Comparison of ENCODE assay signal across 8 mouse cellular contexts in the genomic region with DNA sequence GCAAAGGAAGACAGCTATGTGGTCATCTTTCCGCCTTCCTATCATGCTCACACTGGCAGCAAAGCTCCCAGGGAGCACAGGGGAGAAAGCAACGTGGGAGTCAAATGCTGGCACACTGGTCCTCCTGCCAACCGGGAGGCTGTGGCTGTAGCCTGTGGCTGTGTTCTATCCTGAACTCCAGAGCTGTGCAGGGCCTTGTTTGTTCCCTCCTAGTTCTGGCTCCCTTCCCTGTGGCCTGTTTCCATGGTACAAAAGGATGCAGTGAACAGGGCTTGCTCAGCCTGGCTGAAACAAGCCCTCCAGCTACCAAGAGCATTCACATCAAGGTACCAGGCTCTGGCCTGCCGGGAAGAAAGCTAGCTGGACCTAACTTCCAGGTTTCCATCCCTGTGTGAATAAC. TPM values are rescaled to one million over a fixed set of nuclear protein-coding genes. Genes with fewer than 3 reads are reported as not detected.
A peak's percentile ranks its signal among the peaks of the same experiment; 100 is the strongest.
DNase-seq lines count a peak whose midpoint lies in the region; ATAC-seq and TF ChIP-seq lines count a peak whose summit lies in the region.
"Had no signal": no experiment of that assay in that cellular context is flagged by ENCODE, and none has a peak within 500 bp of the region (broad histone marks: within the 10 kb centered on the region; RNA-seq: fewer than 3 reads in every experiment).

No protein-coding gene starts in this region.

- H3K27me3 ChIP-seq in stomach, embryonic 16.5 days (ENCODE audit: control insufficient read depth, insufficient read depth, low read length), result no peaks in the 10 kb centered on the region
- H3K27me3 ChIP-seq in stomach, postnatal 0 days (ENCODE audit: control insufficient read depth, insufficient read depth, low read length), result no peaks in the 10 kb centered on the region
- no peaks in the 10 kb centered on the region for H3K27me3 ChIP-seq in forebrain, postnatal 0 days (ENCODE audit: insufficient read depth, low read length)
- H3K27me3 ChIP-seq in heart, embryonic 11.5 days (ENCODE audit: control insufficient read depth, insufficient read depth, low read length), result no peaks in the 10 kb centered on the region

- no peak for DNase-seq in stomach, postnatal 0 days (ENCODE audit: low spot score)
- peak; percentile 72 for DNase-seq in forebrain, postnatal 0 days
- peak; percentile 50 to 82 for DNase-seq in left cerebral cortex, adult 8-10 months (ENCODE audit: low spot score in 2 of 2)
- no peak for DNase-seq in thymus, postnatal 14 days
- DNase-seq in heart, postnatal 4 days, result no peak

- H3K4me3 ChIP-seq in stomach, embryonic 16.5 days (replicated peaks; ENCODE audit: low read length), result no peak overlapping the region
- no peak overlapping the region for H3K4me3 ChIP-seq in stomach, postnatal 0 days (ENCODE audit: low read depth, low read length)
- no peak overlapping the region for H3K4me3 ChIP-seq in forebrain, postnatal 0 days (ENCODE audit: low read depth, low read length)
- H3K4me3 ChIP-seq in heart, embryonic 11.5 days (ENCODE audit: low read depth, low read length), result no peak overlapping the region
- H3K4me3 ChIP-seq: myocyte had no signal

- no peaks in the 10 kb centered on the region for H3K4me1 ChIP-seq in stomach, embryonic 16.5 days (ENCODE audit: control insufficient read depth, insufficient read depth, low read length)
- no peaks in the 10 kb centered on the region for H3K4me1 ChIP-seq in stomach, postnatal 0 days (replicated peaks; ENCODE audit: control insufficient read depth, insufficient read depth)
- no peaks in the 10 kb centered on the region for H3K4me1 ChIP-seq in forebrain, postnatal 0 days (ENCODE audit: insufficient read depth)
- no peaks in the 10 kb centered on the region for H3K4me1 ChIP-seq in heart, embryonic 11.5 days (ENCODE audit: control insufficient read depth, insufficient read depth, low read length)

- no peak overlapping the region for H3K27ac ChIP-seq in stomach, embryonic 16.5 days (ENCODE audit: low read length)
- H3K27ac ChIP-seq in stomach, postnatal 0 days (replicated peaks), result no peak overlapping the region
- peak overlapping the region; percentile 57 for H3K27ac ChIP-seq in forebrain, postnatal 0 days (ENCODE audit: low read depth, low read length)
- no peak overlapping the region for H3K27ac ChIP-seq in heart, embryonic 11.5 days (ENCODE audit: low read depth, low read length)

- TF ChIP-seq CTCF in stomach, postnatal 0 days (IDR thresholded peaks at IDR 0.05; ENCODE audit: low read depth), result no peak
- TF ChIP-seq CTCF in forebrain, postnatal 0 days (IDR thresholded peaks at IDR 0.05; ENCODE audit: low read depth), result no peak

- ATAC-seq in stomach, embryonic 16.5 days (ENCODE audit: insufficient read depth, low FRiP score), result no peak
- ATAC-seq in stomach, postnatal 0 days (ENCODE audit: low FRiP score, low TSS enrichment), result no peak
- ATAC-seq in forebrain, postnatal 0 days, result peak; percentile 93
- ATAC-seq in heart, embryonic 11.5 days (replicated peaks; ENCODE audit: insufficient number of reproducible peaks, low FRiP score, low TSS enrichment), result no peak

- H3K36me3 ChIP-seq in stomach, embryonic 16.5 days (ENCODE audit: control insufficient read depth, insufficient read depth, low read length), result 0 out of 2 replicates have a peak, but pooled peaks cover 4% of the 10 kb centered on the region
- H3K36me3 ChIP-seq in stomach, postnatal 0 days (ENCODE audit: control insufficient read depth, insufficient read depth, low read length), result peaks cover 14% of the 10 kb centered on the region; the same call in 1 of the 2 replicates
- peaks cover 14% of the 10 kb centered on the region for H3K36me3 ChIP-seq in forebrain, postnatal 0 days (ENCODE audit: insufficient read depth)
- peaks cover 2% of the 10 kb centered on the region; the same call in 1 of the 2 replicates for H3K36me3 ChIP-seq in heart, embryonic 11.5 days (ENCODE audit: control insufficient read depth, insufficient read depth, low read length)

- TF ChIP-seq EP300 in stomach, postnatal 0 days (optimal IDR thresholded peaks at IDR 0.05), result no peak

- 82% methylated on average over 4 of the region's 4 CpGs for WGBS in stomach, embryonic 16.5 days
- 73% methylated on average over 4 of the region's 4 CpGs for WGBS in stomach, postnatal 0 days
- 46% methylated on average over 4 of the region's 4 CpGs for WGBS in forebrain, postnatal 0 days
- WGBS in heart, embryonic 11.5 days (ENCODE audit: insufficient replicate concordance), result 81% methylated on average over 4 of the region's 4 CpGs

- peak overlapping the region; percentile 11; the same call in 1 of the 2 replicates for H3K9ac ChIP-seq in stomach, embryonic 16.5 days (ENCODE audit: low read length)
- H3K9ac ChIP-seq in stomach, postnatal 0 days (ENCODE audit: low read length), result no peak overlapping the region
- H3K9ac ChIP-seq in forebrain, postnatal 0 days, result no peak overlapping the region
- no peak overlapping the region for H3K9ac ChIP-seq in heart, embryonic 11.5 days (ENCODE audit: low read depth, low read length)

- no peak overlapping the region for H3K4me2 ChIP-seq in stomach, embryonic 16.5 days (ENCODE audit: low read depth, low read length)
- H3K4me2 ChIP-seq in stomach, postnatal 0 days (replicated peaks; ENCODE audit: low read depth), result no peak overlapping the region
- H3K4me2 ChIP-seq in forebrain, postnatal 0 days (ENCODE audit: low read depth), result no peak overlapping the region
- H3K4me2 ChIP-seq in heart, embryonic 11.5 days, result no peak overlapping the region

- no peaks in the 10 kb centered on the region for H3K9me3 ChIP-seq in stomach, embryonic 16.5 days (replicated peaks; ENCODE audit: control insufficient read depth, low read length)
- H3K9me3 ChIP-seq in stomach, postnatal 0 days (ENCODE audit: control insufficient read depth, low read length), result no peaks in the 10 kb centered on the region
- H3K9me3 ChIP-seq in forebrain, postnatal 0 days (ENCODE audit: low read length), result no peaks in the 10 kb centered on the region
- H3K9me3 ChIP-seq in heart, embryonic 11.5 days (replicated peaks; ENCODE audit: control insufficient read depth, low read length), result no peaks in the 10 kb centered on the region

RNA-seq across cellular contexts. Expression of gene Fan1, which starts 22.8 kb away (rescaled TPM):
- 5.4 and 5.7 TPM in 2 replicates for polyA plus RNA-seq in stomach, embryonic 16.5 days (2015; fragmentation: Nextera tagmentation; extraction: Ambion mirVana)
- 2.7 and 2.9 TPM in 2 replicates for polyA plus RNA-seq in stomach, postnatal 0 days (2015; fragmentation: Nextera tagmentation; extraction: Ambion mirVana)
- 6.5 and 11.2 TPM in 2 replicates for total RNA-seq in forebrain, postnatal 0 days (2014; rRNA removed)
- polyA plus RNA-seq in forebrain, postnatal 0 days (2015; fragmentation: Nextera tagmentation; extraction: Ambion mirVana), result 1.6 and 4.0 TPM in 2 replicates
- total RNA-seq in left cerebral cortex, adult 8-10 months (2022), result 10 to 100 TPM; 13.0 to 13.6 (median 13.3) TPM
- total RNA-seq in heart, postnatal 4 days (2021), result 1 to 10 TPM; 6.6 to 7.2 TPM
- polyA plus RNA-seq in heart, embryonic 11.5 days (2014; fragmentation: Nextera tagmentation; extraction: Ambion mirVana), result 4.1 and 6.0 TPM in 2 replicates

RNA-seq across cellular contexts. Expression of gene Mphosph10, which starts 41.0 kb away (rescaled TPM):
- 38.0 and 43.9 TPM in 2 replicates for polyA plus RNA-seq in stomach, embryonic 16.5 days (2015; fragmentation: Nextera tagmentation; extraction: Ambion mirVana)
- polyA plus RNA-seq in stomach, postnatal 0 days (2015; fragmentation: Nextera tagmentation; extraction: Ambion mirVana), result 24.3 and 26.4 TPM in 2 replicates
- 17.3 and 18.9 TPM in 2 replicates for total RNA-seq in forebrain, postnatal 0 days (2014; rRNA removed)
- 20.0 and 21.5 TPM in 2 replicates for polyA plus RNA-seq in forebrain, postnatal 0 days (2015; fragmentation: Nextera tagmentation; extraction: Ambion mirVana)
- 10 to 100 TPM; 14.2 to 18.7 (median 16.9) TPM for total RNA-seq in left cerebral cortex, adult 8-10 months (2022)
- total RNA-seq in heart, postnatal 4 days (2021), result 10 to 100 TPM; 16.6 to 17.4 TPM
- polyA plus RNA-seq in heart, embryonic 11.5 days (2014; fragmentation: Nextera tagmentation; extraction: Ambion mirVana), result 31.2 and 33.0 TPM in 2 replicates

RNA-seq across cellular contexts. Expression of gene Mcee, which starts 41.3 kb away (rescaled TPM):
- 84.1 and 93.7 TPM in 2 replicates for polyA plus RNA-seq in stomach, embryonic 16.5 days (2015; fragmentation: Nextera tagmentation; extraction: Ambion mirVana)
- polyA plus RNA-seq in stomach, postnatal 0 days (2015; fragmentation: Nextera tagmentation; extraction: Ambion mirVana), result 89.8 and 97.7 TPM in 2 replicates
- 12.4 and 13.7 TPM in 2 replicates for total RNA-seq in forebrain, postnatal 0 days (2014; rRNA removed)
- 38.4 and 41.6 TPM in 2 replicates for polyA plus RNA-seq in forebrain, postnatal 0 days (2015; fragmentation: Nextera tagmentation; extraction: Ambion mirVana)
- 10 to 100 TPM; 43.9 to 54.1 (median 48.2) TPM for total RNA-seq in left cerebral cortex, adult 8-10 months (2022)
- total RNA-seq in heart, postnatal 4 days (2021), result 100 to 1,000 TPM; 103 to 108 TPM
- polyA plus RNA-seq in heart, embryonic 11.5 days (2014; fragmentation: Nextera tagmentation; extraction: Ambion mirVana), result 89.5 and 91.5 TPM in 2 replicates

Comparison
In these comparisons a context has a peak if more than half of its experiments do, and no peak if none do; other contexts are left out.
1. DNase-seq: peak in forebrain, postnatal 0 days (single experiment) and left cerebral cortex, adult 8-10 months (2 of 2); none in stomach, postnatal 0 days (single experiment), thymus, postnatal 14 days (single experiment) and heart, postnatal 4 days (single experiment).